Mouse (Mus musculus) adrenal gland, adult 8-10 months (tissue): ENCODE measurements around the gene Tbc1d22a. TPM values are rescaled to one million over a fixed set of nuclear protein-coding genes. Genes with fewer than 3 reads are reported as not detected.
"Not testable (repeated sequence)": the region's sequence is repeated elsewhere in the genome, so short reads cannot be mapped to it uniquely, and the experiment has no call there.

ENCODE experiments used
- DNase-seq: peaks from one replicate; pipeline ENCODE4 v3.0.0; 2022
- total RNA-seq, 4 experiments: library from RNA; stranded (reverse); gene quantifications; 2 replicates each; pipeline ENCODE4 v1.2.4; 2022

Gene Tbc1d22a
- total RNA-seq, 4 experiments from 2014 or later = 36.6 to 49.1 (median 43.4) TPM

GRCm38 (mm10) chr15:86203942-86204561, 10.2 kb upstream of the Tbc1d22a start:
- peak; percentile 67 for DNase-seq

GRCm38 (mm10) chr15:86205300-86205699, 9.0 kb upstream of the Tbc1d22a start:
- no peak for DNase-seq

- DNase-seq = no peak
Measured at GRCm38 (mm10) chr15:86206385-86206784, 7.9 kb upstream of the Tbc1d22a start.

GRCm38 (mm10) chr15:86212193-86212592, 2.1 kb upstream of the Tbc1d22a start:
- DNase-seq = not testable (repeated sequence)

GRCm38 (mm10) chr15:86214549-86215201, 416 bp downstream of the Tbc1d22a start:
- no peak for DNase-seq

- not testable (repeated sequence) for DNase-seq
Measured at GRCm38 (mm10) chr15:86216641-86217040, 2.4 kb downstream of the Tbc1d22a start.

GRCm38 (mm10) chr15:86219534-86220228, 5.4 kb downstream of the Tbc1d22a start:
- no peak for DNase-seq

GRCm38 (mm10) chr15:86220229-86220630, 6.0 kb downstream of the Tbc1d22a start:
- DNase-seq = peak; percentile 49

GRCm38 (mm10) chr15:86220715-86221114, 6.5 kb downstream of the Tbc1d22a start:
- DNase-seq = no peak

- DNase-seq = no peak
Measured at GRCm38 (mm10) chr15:86221369-86221768, 7.1 kb downstream of the Tbc1d22a start.

GRCm38 (mm10) chr15:86221901-86222300, 7.6 kb downstream of the Tbc1d22a start:
- DNase-seq = not testable (repeated sequence)

GRCm38 (mm10) chr15:86224972-86225551, 10.8 kb downstream of the Tbc1d22a start:
- DNase-seq = no peak

- no peak for DNase-seq
Measured at GRCm38 (mm10) chr15:86226221-86226620, 12.0 kb downstream of the Tbc1d22a start.

- no peak for DNase-seq
Measured at GRCm38 (mm10) chr15:86226968-86227367, 12.7 kb downstream of the Tbc1d22a start.

GRCm38 (mm10) chr15:86228186-86228585, 13.9 kb downstream of the Tbc1d22a start:
- no peak for DNase-seq

GRCm38 (mm10) chr15:86229088-86229487, 14.8 kb downstream of the Tbc1d22a start:
- no peak for DNase-seq

GRCm38 (mm10) chr15:86229623-86230022, 15.4 kb downstream of the Tbc1d22a start:
- DNase-seq = no peak

GRCm38 (mm10) chr15:86231170-86231569, 16.9 kb downstream of the Tbc1d22a start:
- DNase-seq = no peak

- DNase-seq = no peak
Measured at GRCm38 (mm10) chr15:86231831-86232512, 17.7 kb downstream of the Tbc1d22a start.

GRCm38 (mm10) chr15:86234001-86234400, 19.7 kb downstream of the Tbc1d22a start:
- DNase-seq = no peak

- no peak for DNase-seq
Measured at GRCm38 (mm10) chr15:86234517-86235441, 20.5 kb downstream of the Tbc1d22a start.
